Mouse (Mus musculus) gastrocnemius, postnatal 14 days (tissue): Measurements from ENCODE around the gene Akap2. TPM values are rescaled to one million over a fixed set of nuclear protein-coding genes. Genes with fewer than 3 reads are reported as not detected.

Source experiments
- DNase-seq: peaks from one replicate; pipeline ENCODE4 v3.0.0; 2021; ENCODE audit warnings: mixed read lengths
- intact Hi-C: fragments of 180-260 bp; cut with DNase I; formaldehyde crosslinking; loops from one replicate; pipeline ENCODE4 v1.15.1; 2025; ENCODE audit warnings: low total_unique reads
- total RNA-seq, 2 experiments: library from RNA; stranded (reverse); gene quantifications; 2 replicates each; pipeline ENCODE4 v1.2.3; 2021

The Akap2 gene
- total RNA-seq, 2 experiments from 2014 or later, result 36.1 to 37.1 TPM

- intact Hi-C loops, result no loop called here
- no peak for DNase-seq
These were observed 98.7 kb downstream of the Akap2 start for GRCm38 (mm10) chr4:57816146-57816545.

GRCm38 (mm10) chr4:57820839-57821374, 103.5 kb downstream of the Akap2 start:
- DNase-seq, result no peak
- intact Hi-C loops, result no loop called here

- intact Hi-C loops, result no loop called here
- no peak for DNase-seq
These were observed 104.3 kb downstream of the Akap2 start for GRCm38 (mm10) chr4:57821556-57822356.

- DNase-seq, result no peak
- intact Hi-C loops, result no loop called here
These were observed 105.2 kb downstream of the Akap2 start for GRCm38 (mm10) chr4:57822641-57823040.

GRCm38 (mm10) chr4:57824626-57825240, 107.3 kb downstream of the Akap2 start:
- DNase-seq, result no peak
- intact Hi-C loops, result no loop called here

- intact Hi-C loops, result no loop called here
These were observed 108.8 kb downstream of the Akap2 start for GRCm38 (mm10) chr4:57826272-57826671.

GRCm38 (mm10) chr4:57829131-57829530, 111.7 kb downstream of the Akap2 start:
- intact Hi-C loops, result no loop called here
- no peak for DNase-seq

More at GRCm38 (mm10) chr4:57826272-57826671, 108.8 kb downstream of the Akap2 start:
- no peak for DNase-seq

GRCm38 (mm10) chr4:57829740-57830139, 112.3 kb downstream of the Akap2 start:
- intact Hi-C loops, result no loop called here

GRCm38 (mm10) chr4:57832318-57832717, 114.9 kb downstream of the Akap2 start:
- intact Hi-C loops, result no loop called here
- no peak for DNase-seq

More at GRCm38 (mm10) chr4:57829740-57830139, 112.3 kb downstream of the Akap2 start:
- DNase-seq, result no peak

- DNase-seq, result no peak
- intact Hi-C loops, result no loop called here
These were observed 115.6 kb downstream of the Akap2 start for GRCm38 (mm10) chr4:57833060-57833459.

GRCm38 (mm10) chr4:57834141-57834540, 116.7 kb downstream of the Akap2 start:
- intact Hi-C loops, result no loop called here
- no peak for DNase-seq

GRCm38 (mm10) chr4:57837089-57837488, 119.6 kb downstream of the Akap2 start:
- intact Hi-C loops, result no loop called here
- DNase-seq, result no peak

GRCm38 (mm10) chr4:57839343-57839742, 121.9 kb downstream of the Akap2 start:
- DNase-seq, result no peak

GRCm38 (mm10) chr4:57841911-57842310, 124.5 kb downstream of the Akap2 start:
- intact Hi-C loops, result no loop called here
- DNase-seq, result no peak

More at GRCm38 (mm10) chr4:57839343-57839742, 121.9 kb downstream of the Akap2 start:
- intact Hi-C loops, result no loop called here

GRCm38 (mm10) chr4:57842472-57843305, 125.2 kb downstream of the Akap2 start:
- no peak for DNase-seq
- intact Hi-C loops, result no loop called here

- intact Hi-C loops, result no loop called here
- DNase-seq, result peak; percentile 84
These were observed 127.6 kb downstream of the Akap2 start for GRCm38 (mm10) chr4:57845031-57845431.

GRCm38 (mm10) chr4:57845541-57846210, 128.2 kb downstream of the Akap2 start:
- no peak for DNase-seq
- intact Hi-C loops, result no loop called here

GRCm38 (mm10) chr4:57846381-57846990, 129.0 kb downstream of the Akap2 start:
- no peak for DNase-seq
- intact Hi-C loops, result no loop called here

- intact Hi-C loops, result no loop called here
- DNase-seq, result peak; percentile 42
These were observed 129.6 kb downstream of the Akap2 start for GRCm38 (mm10) chr4:57846991-57847422.
